Mouse (Mus musculus): ENCODE data around the gene Stk35. TPM values are rescaled to one million over a fixed set of nuclear protein-coding genes. Genes with fewer than 3 reads are reported as not detected.

The Stk35 gene
- 29.0 and 29.5 TPM in 2 replicates for polyA plus RNA-seq (2012; rRNA removed)

GRCm38 (mm10) chr2:129800271-129800903 lies at the start of gene Stk35:
Gene Stk35, plus strand, starts transcription at chr2:129800517.
- peak; percentile 92 to 94 for DNase-seq
- WGBS = 1% methylated on average over 63 of the region's 63 CpGs
- TF ChIP-seq CTCF (IDR thresholded peaks at IDR 0.05; ENCODE audit: borderline replicate concordance, insufficient read depth, low read depth, low read length) = no peak
- peak; percentile 34; the same call in 1 of the 2 replicates for TF ChIP-seq POLR2A (IDR thresholded peaks at IDR 0.05; ENCODE audit: borderline replicate concordance, insufficient read depth, low read length)
- Histone ChIP-seq H3K27me3 (ENCODE audit: control insufficient read depth, insufficient read depth, low read length) (no peaks in the 10 kb centered on the region), H3K4me1 (ENCODE audit: control insufficient read depth, insufficient read depth, low read length) (peaks cover 3% of the 10 kb centered on the region), H3K27ac (ENCODE audit: insufficient read depth, low read length) (peak within 1 kb of the TSS; percentile 94), H3K4me3 (replicated peaks; ENCODE audit: insufficient read depth, low read depth, low read length) (peak within 1 kb of the TSS; percentile 99)

- TF ChIP-seq CTCF (IDR thresholded peaks at IDR 0.05; ENCODE audit: borderline replicate concordance, insufficient read depth, low read depth, low read length) (no peak), POLR2A (IDR thresholded peaks at IDR 0.05; ENCODE audit: borderline replicate concordance, insufficient read depth, low read length) (no peak)
- H3K4me1 ChIP-seq (ENCODE audit: control insufficient read depth, insufficient read depth, low read length) = no peaks in the 10 kb centered on the region
- no peak overlapping the region for H3K27ac ChIP-seq (ENCODE audit: insufficient read depth, low read length)
- no peak overlapping the region for H3K4me3 ChIP-seq (replicated peaks; ENCODE audit: insufficient read depth, low read depth, low read length)
- WGBS = 91% methylated on average over 1 of the region's 1 CpGs
- no peak for DNase-seq
- H3K27me3 ChIP-seq (ENCODE audit: control insufficient read depth, insufficient read depth, low read length) = no peaks in the 10 kb centered on the region
These were observed 18.3 kb upstream of the Stk35 start for GRCm38 (mm10) chr2:129782046-129782445.

GRCm38 (mm10) chr2:129796501-129796900 lies 3.8 kb upstream of the Stk35 start:
- H3K4me1 ChIP-seq (ENCODE audit: control insufficient read depth, insufficient read depth, low read length) = no peaks in the 10 kb centered on the region
- no peak for DNase-seq
- 86% methylated on average over 2 of the region's 2 CpGs for WGBS

GRCm38 (mm10) chr2:129797709-129798108 lies 2.6 kb upstream of the Stk35 start:
- Histone ChIP-seq H3K27ac (ENCODE audit: insufficient read depth, low read length) (no peak overlapping the region), H3K27me3 (ENCODE audit: control insufficient read depth, insufficient read depth, low read length) (no peaks in the 10 kb centered on the region), H3K4me1 (ENCODE audit: control insufficient read depth, insufficient read depth, low read length) (peaks cover 3% of the 10 kb centered on the region; the same call in 1 of the 2 replicates), H3K4me3 (replicated peaks; ENCODE audit: insufficient read depth, low read depth, low read length) (no peak overlapping the region)
- DNase-seq = no peak
- WGBS = 67% methylated on average over 2 of the region's 3 CpGs
- TF ChIP-seq POLR2A (IDR thresholded peaks at IDR 0.05; ENCODE audit: borderline replicate concordance, insufficient read depth, low read length) (no peak), CTCF (IDR thresholded peaks at IDR 0.05; ENCODE audit: borderline replicate concordance, insufficient read depth, low read depth, low read length) (no peak)

More at GRCm38 (mm10) chr2:129796501-129796900, 3.8 kb upstream of the Stk35 start:
- no peak overlapping the region for H3K4me3 ChIP-seq (replicated peaks; ENCODE audit: insufficient read depth, low read depth, low read length)
- no peak overlapping the region for H3K27ac ChIP-seq (ENCODE audit: insufficient read depth, low read length)
- TF ChIP-seq CTCF (IDR thresholded peaks at IDR 0.05; ENCODE audit: borderline replicate concordance, insufficient read depth, low read depth, low read length) (no peak), POLR2A (IDR thresholded peaks at IDR 0.05; ENCODE audit: borderline replicate concordance, insufficient read depth, low read length) (no peak)
- no peaks in the 10 kb centered on the region for H3K27me3 ChIP-seq (ENCODE audit: control insufficient read depth, insufficient read depth, low read length)

- no peaks in the 10 kb centered on the region for H3K27me3 ChIP-seq (ENCODE audit: control insufficient read depth, insufficient read depth, low read length)
- DNase-seq = no peak
- peaks cover 3% of the 10 kb centered on the region for H3K4me1 ChIP-seq (ENCODE audit: control insufficient read depth, insufficient read depth, low read length)
- no peak overlapping the region for H3K27ac ChIP-seq (ENCODE audit: insufficient read depth, low read length)
- H3K4me3 ChIP-seq (replicated peaks; ENCODE audit: insufficient read depth, low read depth, low read length) = no peak overlapping the region
- TF ChIP-seq CTCF (IDR thresholded peaks at IDR 0.05; ENCODE audit: borderline replicate concordance, insufficient read depth, low read depth, low read length) (no peak), POLR2A (IDR thresholded peaks at IDR 0.05; ENCODE audit: borderline replicate concordance, insufficient read depth, low read length) (no peak)
These were observed 1.9 kb upstream of the Stk35 start for GRCm38 (mm10) chr2:129798410-129798809.

GRCm38 (mm10) chr2:129800904-129801230 lies 550 bp downstream of the Stk35 start:
- Histone ChIP-seq H3K4me1 (ENCODE audit: control insufficient read depth, insufficient read depth, low read length) (peaks cover 8% of the 10 kb centered on the region), H3K27ac (ENCODE audit: insufficient read depth, low read length) (peak overlapping the region; percentile 94), H3K4me3 (replicated peaks; ENCODE audit: insufficient read depth, low read depth, low read length) (peak overlapping the region; percentile 99), H3K27me3 (ENCODE audit: control insufficient read depth, insufficient read depth, low read length) (no peaks in the 10 kb centered on the region)
- DNase-seq = no peak
- under 1% methylated on average over 32 of the region's 32 CpGs for WGBS
- TF ChIP-seq POLR2A (IDR thresholded peaks at IDR 0.05; ENCODE audit: borderline replicate concordance, insufficient read depth, low read length) = no peak
- TF ChIP-seq CTCF (IDR thresholded peaks at IDR 0.05; ENCODE audit: borderline replicate concordance, insufficient read depth, low read depth, low read length) = no peak

- Histone ChIP-seq H3K4me1 (ENCODE audit: control insufficient read depth, insufficient read depth, low read length) (peaks cover 13% of the 10 kb centered on the region), H3K27me3 (ENCODE audit: control insufficient read depth, insufficient read depth, low read length) (no peaks in the 10 kb centered on the region), H3K27ac (ENCODE audit: insufficient read depth, low read length) (peak overlapping the region; percentile 94), H3K4me3 (replicated peaks; ENCODE audit: insufficient read depth, low read depth, low read length) (peak overlapping the region; percentile 99)
- TF ChIP-seq POLR2A (IDR thresholded peaks at IDR 0.05; ENCODE audit: borderline replicate concordance, insufficient read depth, low read length) = no peak
- no peak for TF ChIP-seq CTCF (IDR thresholded peaks at IDR 0.05; ENCODE audit: borderline replicate concordance, insufficient read depth, low read depth, low read length)
- WGBS = under 1% methylated on average over 73 of the region's 73 CpGs
- peak; percentile 91 to 97 for DNase-seq
These were observed 1.1 kb downstream of the Stk35 start for GRCm38 (mm10) chr2:129801231-129802029.

GRCm38 (mm10) chr2:129805486-129805885 lies 5.2 kb downstream of the Stk35 start:
- 87% methylated on average over 4 of the region's 4 CpGs for WGBS
- Histone ChIP-seq H3K27ac (ENCODE audit: insufficient read depth, low read length) (no peak overlapping the region), H3K4me3 (replicated peaks; ENCODE audit: insufficient read depth, low read depth, low read length) (no peak overlapping the region), H3K27me3 (ENCODE audit: control insufficient read depth, insufficient read depth, low read length) (no peaks in the 10 kb centered on the region), H3K4me1 (ENCODE audit: control insufficient read depth, insufficient read depth, low read length) (peaks cover 19% of the 10 kb centered on the region)
- no peak for TF ChIP-seq POLR2A (IDR thresholded peaks at IDR 0.05; ENCODE audit: borderline replicate concordance, insufficient read depth, low read length)
- no peak for TF ChIP-seq CTCF (IDR thresholded peaks at IDR 0.05; ENCODE audit: borderline replicate concordance, insufficient read depth, low read depth, low read length)
- no peak for DNase-seq

Measured in cerebellum, adult 2 months (tissue).